Mouse (Mus musculus) intestine, embryonic 14.5 days (tissue): ENCODE data around the gene Pcsk6. TPM values are rescaled to one million over a fixed set of nuclear protein-coding genes. Genes with fewer than 3 reads are reported as not detected.
A peak's percentile ranks its signal among the peaks of the same experiment; 100 is the strongest.

Source experiments
- ATAC-seq: fragments of 200-750 bp; cut with Nextera tagmentation; replicated peaks from 2 replicates; pipeline ENCODE4 v1.8.0; 2017; ENCODE audit warnings: low read depth, moderate number of reproducible peaks, moderate TSS enrichment, moderate library complexity; ENCODE audit not compliant: low FRiP score, low TSS enrichment
- DNase-seq: peaks from one replicate; pipeline ENCODE4 v3.0.0-alpha.2; 2018; ENCODE audit warnings: low spot score
- H3K27ac ChIP-seq: fragments of 300-500 bp; sonication (generic); 2 replicates; pipeline ENCODE4 v1.5.1; 2014; ENCODE audit warnings: low read depth, mild to moderate bottlenecking, control low read depth
- H3K27me3 ChIP-seq: fragments of 300-500 bp; sonication (generic); replicated peaks from 2 replicates; pipeline ENCODE4 v1.6.1; 2014; ENCODE audit warnings: low read length, control low read depth; ENCODE audit not compliant: control insufficient read depth, insufficient read depth
- H3K36me3 ChIP-seq: fragments of 300-500 bp; sonication (generic); 2 replicates; pipeline ENCODE4 v1.6.1; 2014; ENCODE audit warnings: low read length, control low read depth; ENCODE audit not compliant: control insufficient read depth, insufficient read depth
- H3K4me1 ChIP-seq: fragments of 300-500 bp; sonication (generic); replicated peaks from 2 replicates; pipeline ENCODE4 v1.6.1; 2014; ENCODE audit warnings: low read length, control low read depth, mixed read lengths; ENCODE audit not compliant: control insufficient read depth, insufficient read depth
- H3K4me2 ChIP-seq: fragments of 300-500 bp; sonication (generic); 2 replicates; pipeline ENCODE4 v1.6.1; 2014; ENCODE audit warnings: low read length
- H3K4me3 ChIP-seq: fragments of 300-500 bp; sonication (generic); 2 replicates; pipeline ENCODE4 v1.5.1; 2014; ENCODE audit warnings: low read depth, low read length, control low read depth, mixed read lengths
- H3K9ac ChIP-seq: fragments of 300-500 bp; sonication (generic); 2 replicates; pipeline ENCODE4 v1.6.1; 2014; ENCODE audit warnings: mild to moderate bottlenecking, low read length
- H3K9me3 ChIP-seq: fragments of 300-500 bp; sonication (generic); 2 replicates; pipeline ENCODE4 v1.6.1; 2016; ENCODE audit warnings: low read length, control low read depth; ENCODE audit not compliant: control insufficient read depth
- WGBS: fragments of 180-500 bp; shearing (Covaris S2); extraction: QIAGEN DNeasy Blood & Tissue Kit; methylation state at CpG from one replicate; pipeline ENCODE4 v1.1.7; 2014; 5-methylcytosine and 5-hydroxymethylcytosine counted together
- polyA plus RNA-seq: library from polyadenylated mRNA; unstranded; fragments of >200 nt; fragmentation: Nextera tagmentation; extraction: Ambion mirVana; gene quantifications from 2 replicates; pipeline ENCODE4 v1.2.1, GENCODE M21; 2014

Pcsk6 gene
- polyA plus RNA-seq, 1 experiment from 2014 or later, result 3.5 TPM

GRCm38 (mm10) chr7:65860981-65861380 is 553 bp upstream of the Pcsk6 start:
- H3K4me3 ChIP-seq, result no peak overlapping the region
- DNase-seq (no peak), ATAC-seq (no peak)
- peaks cover 54% of the 10 kb centered on the region for H3K27me3 ChIP-seq
- H3K4me2 ChIP-seq, result no peak overlapping the region
- no peaks in the 10 kb centered on the region for H3K36me3 ChIP-seq
- H3K27ac ChIP-seq, result no peak overlapping the region
- no peaks in the 10 kb centered on the region; the same call in 1 of the 2 replicates for H3K4me1 ChIP-seq
- no peak overlapping the region for H3K9ac ChIP-seq
- no peaks in the 10 kb centered on the region for H3K9me3 ChIP-seq
- WGBS, result 61% methylated on average over 7 of the region's 7 CpGs

GRCm38 (mm10) chr7:65862473-65863176 is 1.1 kb downstream of the Pcsk6 start:
- Histone ChIP-seq H3K27ac (no peak overlapping the region), H3K36me3 (no peaks in the 10 kb centered on the region), H3K9ac (peak overlapping the region; percentile 47), H3K9me3 (no peaks in the 10 kb centered on the region), H3K4me3 (peak overlapping the region; percentile 54), H3K4me1 (no peaks in the 10 kb centered on the region; the same call in 1 of the 2 replicates), H3K27me3 (peaks cover 47% of the 10 kb centered on the region), H3K4me2 (peak overlapping the region; percentile 93)
- 4% methylated on average over 48 of the region's 61 CpGs for WGBS
- ATAC-seq (peak; percentile 23; the same call in 1 of the 2 replicates), DNase-seq (no peak)

GRCm38 (mm10) chr7:65869173-65869572 is 7.6 kb downstream of the Pcsk6 start:
- Histone ChIP-seq H3K4me1 (no peaks in the 10 kb centered on the region), H3K4me3 (no peak overlapping the region), H3K36me3 (no peaks in the 10 kb centered on the region), H3K27ac (no peak overlapping the region), H3K9me3 (no peaks in the 10 kb centered on the region), H3K4me2 (no peak overlapping the region), H3K27me3 (peaks cover 14% of the 10 kb centered on the region), H3K9ac (no peak overlapping the region)
- no peak for DNase-seq
- no peak for ATAC-seq
- whole genome bisulfite sequencing, result 86% methylated on average over 16 of the region's 16 CpGs

DNA sequence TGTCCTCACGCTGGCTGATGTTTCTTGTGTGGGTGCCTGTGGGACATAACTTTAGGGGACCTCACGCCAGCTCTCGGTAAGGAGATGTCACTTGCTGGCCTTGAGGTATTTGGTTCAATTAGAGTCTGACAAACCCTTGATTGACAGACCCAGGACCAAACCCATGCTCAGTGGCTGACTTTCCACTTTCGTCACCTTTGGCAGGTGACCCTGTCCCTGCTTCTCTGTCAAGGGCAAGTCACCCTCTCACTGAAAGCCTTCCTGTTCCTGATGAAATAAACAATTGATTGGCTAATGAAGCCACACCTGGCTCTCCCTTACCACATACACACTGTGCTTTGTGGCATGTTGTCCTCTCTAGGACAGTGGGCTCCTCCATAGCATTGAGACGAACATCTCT is 8.3 kb downstream of the Pcsk6 start:
- H3K36me3 ChIP-seq, result no peaks in the 10 kb centered on the region
- H3K4me2 ChIP-seq, result no peak overlapping the region
- H3K9ac ChIP-seq, result no peak overlapping the region
- DNase-seq, result no peak
- peaks cover 9% of the 10 kb centered on the region; the same call in 1 of the 2 replicates for H3K27me3 ChIP-seq
- WGBS, result 90% methylated on average over 5 of the region's 5 CpGs
- no peak overlapping the region for H3K4me3 ChIP-seq
- ATAC-seq, result no peak
- H3K27ac ChIP-seq, result no peak overlapping the region
- H3K9me3 ChIP-seq, result no peaks in the 10 kb centered on the region
- H3K4me1 ChIP-seq, result no peaks in the 10 kb centered on the region

- 70% methylated on average over 5 of the region's 5 CpGs for WGBS
Measured at GRCm38 (mm10) chr7:65870227-65870626, 8.7 kb downstream of the Pcsk6 start.

DNA sequence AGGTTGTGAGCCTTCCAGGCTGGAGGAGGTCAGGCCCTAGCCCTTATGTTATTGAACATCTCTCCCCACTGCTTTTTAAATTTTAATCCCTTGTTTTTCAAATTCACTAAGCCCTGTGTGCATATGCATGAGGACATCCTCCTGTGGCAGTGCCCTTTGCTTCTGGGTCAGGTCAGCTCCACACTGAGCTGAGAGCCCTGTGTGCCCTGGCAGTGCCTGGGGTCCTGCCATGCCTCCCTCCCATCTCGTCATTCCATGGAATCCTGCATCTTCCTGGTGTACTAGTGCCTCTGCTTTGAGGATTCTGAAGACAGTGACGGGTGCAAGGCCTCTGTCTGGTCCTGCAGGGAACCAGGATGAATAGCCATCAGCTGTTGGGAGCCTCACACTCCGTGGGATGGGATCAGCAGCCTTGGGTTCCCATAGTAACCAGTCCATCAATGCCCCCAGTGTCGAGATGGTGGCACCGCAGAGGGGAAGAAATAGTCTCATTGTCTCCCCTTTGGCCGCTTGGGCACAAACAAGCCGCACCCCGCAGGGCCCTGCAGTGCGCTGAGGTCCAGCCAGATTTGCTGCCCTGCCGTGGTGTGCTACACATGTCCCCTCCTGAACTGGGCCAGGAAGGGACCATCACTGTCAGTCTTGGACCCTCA is 9.5 kb downstream of the Pcsk6 start:
- H3K4me1 ChIP-seq, result no peaks in the 10 kb centered on the region
- no peak overlapping the region for H3K9ac ChIP-seq
- H3K27ac ChIP-seq, result no peak overlapping the region
- no peaks in the 10 kb centered on the region for H3K36me3 ChIP-seq
- no peaks in the 10 kb centered on the region for H3K9me3 ChIP-seq
- no peak for DNase-seq
- no peak for ATAC-seq
- 59% methylated on average over 10 of the region's 10 CpGs for WGBS
- no peak overlapping the region for H3K4me2 ChIP-seq
- no peak overlapping the region for H3K4me3 ChIP-seq
- no peaks in the 10 kb centered on the region for H3K27me3 ChIP-seq

More at GRCm38 (mm10) chr7:65870227-65870626, 8.7 kb downstream of the Pcsk6 start:
- Histone ChIP-seq H3K27ac (no peak overlapping the region), H3K4me1 (no peaks in the 10 kb centered on the region), H3K4me3 (no peak overlapping the region), H3K9me3 (no peaks in the 10 kb centered on the region), H3K4me2 (no peak overlapping the region), H3K27me3 (peaks cover 7% of the 10 kb centered on the region; the same call in 1 of the 2 replicates), H3K9ac (no peak overlapping the region), H3K36me3 (no peaks in the 10 kb centered on the region)
- no peak for ATAC-seq
- DNase-seq, result no peak

DNA sequence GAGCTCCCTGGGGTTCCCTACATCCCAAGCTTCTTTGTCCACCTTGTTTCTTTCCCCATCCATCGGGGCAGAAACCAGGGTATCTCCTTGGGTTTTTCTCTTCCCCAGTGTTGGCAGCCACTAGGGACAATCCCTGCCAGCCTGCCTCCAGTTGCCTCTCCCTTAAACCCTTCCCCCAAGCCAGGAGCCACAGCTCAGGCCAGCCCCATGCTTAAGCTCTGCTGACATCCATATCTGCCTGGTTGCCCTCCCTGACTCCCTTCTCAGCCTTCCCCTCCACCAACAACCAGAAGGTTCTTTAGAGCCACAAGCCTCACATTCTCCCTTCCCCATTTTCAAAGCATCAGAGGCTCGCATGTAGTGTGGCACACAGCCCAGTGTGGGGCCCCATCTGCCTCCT is 10.3 kb downstream of the Pcsk6 start:
- ATAC-seq (no peak), DNase-seq (no peak)
- Histone ChIP-seq H3K27ac (no peak overlapping the region), H3K36me3 (no peaks in the 10 kb centered on the region), H3K9ac (no peak overlapping the region), H3K4me2 (no peak overlapping the region), H3K4me1 (no peaks in the 10 kb centered on the region), H3K4me3 (no peak overlapping the region), H3K9me3 (no peaks in the 10 kb centered on the region), H3K27me3 (no peaks in the 10 kb centered on the region)
- WGBS, result 87% methylated on average over 2 of the region's 2 CpGs

- Histone ChIP-seq H3K27me3 (no peaks in the 10 kb centered on the region), H3K9ac (no peak overlapping the region), H3K27ac (no peak overlapping the region), H3K9me3 (no peaks in the 10 kb centered on the region), H3K36me3 (no peaks in the 10 kb centered on the region), H3K4me1 (no peaks in the 10 kb centered on the region), H3K4me3 (no peak overlapping the region), H3K4me2 (no peak overlapping the region)
- DNase-seq, result no peak
- no peak for ATAC-seq
- WGBS, result 87% methylated on average over 6 of the region's 6 CpGs
Measured at GRCm38 (mm10) chr7:65873176-65873845, 11.8 kb downstream of the Pcsk6 start.
